Mouse (Mus musculus) adrenal gland, adult 8-10 months (tissue): ENCODE measurements at regions not wholly inside any gene's neighbourhood (a gene's known extent, or its start where the extent isn't known, plus 50 kb on each side); places are given as distances from the start of the nearest gene placed in this dataset.

ENCODE experiments used
- DNase-seq: peaks from one replicate; pipeline ENCODE4 v3.0.0; 2022

GRCm38 (mm10) chr12:21481644-21482043 lies 64.2 kb upstream of the Ywhaq start:
- peak; percentile 22 for DNase-seq

- DNase-seq, result no peak
These were observed 62.8 kb upstream of the Ywhaq start for GRCm38 (mm10) chr12:21480226-21480625.

- DNase-seq, result no peak
These were observed 61.8 kb upstream of the Ywhaq start for GRCm38 (mm10) chr12:21479251-21479650.

- DNase-seq, result peak; percentile 22
These were observed 59.1 kb upstream of the Ywhaq start for GRCm38 (mm10) chr12:21476516-21476915.

GRCm38 (mm10) chr12:21472951-21473710 lies 55.7 kb upstream of the Ywhaq start:
- no peak for DNase-seq

- no peak for DNase-seq
These were observed 55.0 kb upstream of the Ywhaq start for GRCm38 (mm10) chr12:21472487-21472886.

- DNase-seq, result no peak
These were observed 54.5 kb upstream of the Ywhaq start for GRCm38 (mm10) chr12:21471986-21472385.

- no peak for DNase-seq
These were observed 52.8 kb upstream of the Ywhaq start for GRCm38 (mm10) chr12:21470286-21470685.
